Mouse (Mus musculus): ENCODE measurements around the gene Coro2b. TPM values are rescaled to one million over a fixed set of nuclear protein-coding genes. Genes with fewer than 3 reads are reported as not detected.

Gene Coro2b
- polyA plus RNA-seq, 1 experiment from 2014 or later: 32.5 TPM

Other genes with a start within 250 kb of the Coro2b start
- gene Anp32a, start 195.8 kb downstream of the Coro2b start, polyA plus RNA-seq (2014; fragmentation: Nextera tagmentation; extraction: Ambion mirVana): 69.7 and 77.4 TPM in 2 replicates
- 0.33 and 0.90 TPM in 2 replicates for gene Itga11, start 140.8 kb upstream of the Coro2b start, polyA plus RNA-seq (2014; fragmentation: Nextera tagmentation; extraction: Ambion mirVana)